In genomic region chr19:57143646-57144045, GRCm38 (mm10) we compare ENCODE assay signal across 18 mouse cellular contexts.
DNase-seq lines count a peak whose midpoint lies in the region; ATAC-seq and TF ChIP-seq lines count a peak whose summit lies in the region.
"Had no signal": no experiment of that assay in that cellular context is flagged by ENCODE, and none has a peak within 500 bp of the region (broad histone marks: within the 10 kb centered on the region; RNA-seq: fewer than 3 reads in every experiment).

No protein-coding gene starts in this region.

- no peaks in the 10 kb centered on the region for H3K27me3 ChIP-seq in heart, embryonic 13.5 days (replicated peaks)
- H3K27me3 ChIP-seq in heart, embryonic 10.5 days (ENCODE audit: insufficient read depth, poor library complexity, severe bottlenecking), result no peaks in the 10 kb centered on the region
- no peaks in the 10 kb centered on the region for H3K27me3 ChIP-seq in heart, postnatal 0 days (ENCODE audit: control insufficient read depth, insufficient read depth, low read length)
- H3K27me3 ChIP-seq in thymus, adult 2 months (ENCODE audit: control insufficient read depth, insufficient read depth, low read length), result no peaks in the 10 kb centered on the region
- H3K27me3 ChIP-seq: hindbrain, embryonic 15.5 days; kidney, embryonic 15.5 days had no signal

- no peak for TF ChIP-seq EP300 in heart, postnatal 0 days (IDR thresholded peaks at IDR 0.05; ENCODE audit: low read depth)

- H3K4me3 ChIP-seq in heart, embryonic 13.5 days, result no peak overlapping the region
- no peak overlapping the region for H3K4me3 ChIP-seq in heart, embryonic 10.5 days
- no peak overlapping the region for H3K4me3 ChIP-seq in heart, postnatal 0 days (ENCODE audit: low read depth, low read length)
- H3K4me3 ChIP-seq in thymus, adult 2 months (ENCODE audit: control insufficient read depth, insufficient read depth, low read length), result no peak overlapping the region
- H3K4me3 ChIP-seq: embryonic facial prominence, embryonic 10.5 days; hindbrain, embryonic 15.5 days; kidney, embryonic 15.5 days; midbrain, embryonic 10.5 days had no signal

- peaks cover 53% of the 10 kb centered on the region for H3K4me1 ChIP-seq in heart, embryonic 13.5 days
- peaks cover 48% of the 10 kb centered on the region for H3K4me1 ChIP-seq in heart, embryonic 10.5 days
- H3K4me1 ChIP-seq in heart, postnatal 0 days (ENCODE audit: control insufficient read depth, insufficient read depth), result peaks cover 28% of the 10 kb centered on the region
- H3K4me1 ChIP-seq in thymus, adult 2 months (replicated peaks; ENCODE audit: control insufficient read depth, insufficient read depth, low read length), result peaks cover 9% of the 10 kb centered on the region

- H3K4me2 ChIP-seq in heart, embryonic 13.5 days, result no peak overlapping the region
- H3K4me2 ChIP-seq in heart, postnatal 0 days (ENCODE audit: low read depth, low read length), result no peak overlapping the region
- H3K4me2 ChIP-seq: hindbrain, embryonic 15.5 days; kidney, embryonic 15.5 days had no signal

- peaks cover 18% of the 10 kb centered on the region for H3K36me3 ChIP-seq in heart, embryonic 13.5 days
- H3K36me3 ChIP-seq in heart, embryonic 10.5 days, result peaks cover 18% of the 10 kb centered on the region; the same call in 1 of the 2 replicates
- H3K36me3 ChIP-seq in heart, postnatal 0 days (replicated peaks; ENCODE audit: control insufficient read depth, insufficient read depth, low read length), result peaks cover 31% of the 10 kb centered on the region
- H3K36me3 ChIP-seq in thymus, adult 2 months (ENCODE audit: control insufficient read depth, insufficient read depth, low read length), result no peaks in the 10 kb centered on the region
- H3K36me3 ChIP-seq: embryonic facial prominence, embryonic 10.5 days; hindbrain, embryonic 15.5 days; kidney, embryonic 15.5 days; midbrain, embryonic 10.5 days had no signal

- DNase-seq in cerebellum, postnatal 10 days, result peak; percentile 42 to 49
- no peak for DNase-seq in cerebellum, adult 11 months
- no peak for DNase-seq in heart, embryonic 10.5 days (ENCODE audit: low spot score)
- peak; percentile 60 for DNase-seq in adipocyte (ENCODE audit: low spot score)
- no peak for DNase-seq in heart, postnatal 0 days (ENCODE audit: low spot score)
- no peak for DNase-seq in thymus, adult 2 months
- DNase-seq: cerebellum, adult 9-11 months; forebrain, postnatal 0 days; gastrocnemius, postnatal 25 days; layer of hippocampus, postnatal 36 days; right cerebral cortex, postnatal 4 days; thymus, adult 18-20 months; thymus, postnatal 4 days had no signal

- peak overlapping the region; percentile 50 for H3K27ac ChIP-seq in heart, embryonic 13.5 days (replicated peaks)
- no peak overlapping the region for H3K27ac ChIP-seq in heart, embryonic 10.5 days
- 0 out of 2 replicates have a peak overlapping the region, but pooled peaks have one; percentile 23 for H3K27ac ChIP-seq in heart, postnatal 0 days (ENCODE audit: low read depth)
- no peak overlapping the region for H3K27ac ChIP-seq in thymus, adult 2 months (ENCODE audit: control insufficient read depth, insufficient read depth, low read length)
- H3K27ac ChIP-seq: embryonic facial prominence, embryonic 10.5 days; hindbrain, embryonic 15.5 days; kidney, embryonic 15.5 days; midbrain, embryonic 10.5 days had no signal

- no peak for ATAC-seq in heart, embryonic 13.5 days (ENCODE audit: extremely low read depth, insufficient number of reproducible peaks, low FRiP score, low TSS enrichment)
- no peak for ATAC-seq in heart, postnatal 0 days (ENCODE audit: insufficient read depth, low read depth)
- ATAC-seq: forebrain, postnatal 0 days had no signal

- TF ChIP-seq POLR2A in thymus, adult 2 months (IDR thresholded peaks at IDR 0.05; ENCODE audit: control insufficient read depth, extremely low read depth, insufficient read depth, low read length, poor library complexity), result no peak

- no peaks in the 10 kb centered on the region for H3K9me3 ChIP-seq in heart, embryonic 13.5 days
- no peaks in the 10 kb centered on the region for H3K9me3 ChIP-seq in heart, embryonic 10.5 days
- no peaks in the 10 kb centered on the region for H3K9me3 ChIP-seq in heart, postnatal 0 days (replicated peaks; ENCODE audit: control insufficient read depth, low read length)
- H3K9me3 ChIP-seq: embryonic facial prominence, embryonic 10.5 days; hindbrain, embryonic 15.5 days; kidney, embryonic 15.5 days; midbrain, embryonic 10.5 days had no signal

- no peak for TF ChIP-seq CTCF in heart, postnatal 0 days (IDR thresholded peaks at IDR 0.05; ENCODE audit: low read depth)
- no peak for TF ChIP-seq CTCF in thymus, adult 2 months (IDR thresholded peaks at IDR 0.05; ENCODE audit: borderline replicate concordance, control insufficient read depth, extremely low read depth, insufficient read depth, low read length, poor library complexity)

- 43% methylated on average over 3 of the region's 3 CpGs for WGBS in heart, embryonic 13.5 days
- WGBS in heart, embryonic 10.5 days, result 66% methylated on average over 3 of the region's 3 CpGs
- 23% methylated on average over 3 of the region's 3 CpGs for WGBS in heart, postnatal 0 days
- 84% methylated on average over 3 of the region's 3 CpGs for WGBS in thymus, adult 2 months

- H3K9ac ChIP-seq in heart, embryonic 13.5 days, result no peak overlapping the region
- H3K9ac ChIP-seq in heart, postnatal 0 days (replicated peaks; ENCODE audit: low read depth, low read length), result no peak overlapping the region
- H3K9ac ChIP-seq: forebrain, postnatal 0 days; hindbrain, embryonic 15.5 days; kidney, embryonic 15.5 days had no signal

Comparison
In these comparisons a context has a peak if more than half of its experiments do, and no peak if none do; other contexts are left out.
1. DNase-seq: peak in cerebellum, postnatal 10 days (2 of 2) and adipocyte (single experiment); none in cerebellum, adult 11 months (single experiment), heart, embryonic 10.5 days (single experiment), heart, postnatal 0 days (single experiment) and thymus, adult 2 months (single experiment).
2. H3K27ac ChIP-seq: peak in heart, embryonic 13.5 days (single experiment) and heart, postnatal 0 days (single experiment); none in heart, embryonic 10.5 days (single experiment) and thymus, adult 2 months (single experiment).